Mouse (Mus musculus) neural tube, embryonic 11.5 days (tissue): Measurements from ENCODE around the gene Gna11. TPM values are rescaled to one million over a fixed set of nuclear protein-coding genes. Genes with fewer than 3 reads are reported as not detected.
A peak's percentile ranks its signal among the peaks of the same experiment; 100 is the strongest.

ENCODE experiments used
- ATAC-seq: fragments of 200-750 bp; cut with Nextera tagmentation; 2 replicates; pipeline ENCODE4 v1.8.0; 2017; ENCODE audit warnings: moderate number of reproducible peaks, mild to moderate bottlenecking, moderate TSS enrichment, moderate library complexity; ENCODE audit not compliant: insufficient read depth, low FRiP score, low TSS enrichment
- DNase-seq: peaks from one replicate; pipeline ENCODE4 v3.0.0-alpha.2; 2015; ENCODE audit warnings: low spot score
- H3K27ac ChIP-seq: fragments of 300-500 bp; sonication (generic); 2 replicates; pipeline ENCODE4 v1.5.1; 2014; ENCODE audit warnings: low read depth, mild to moderate bottlenecking, low read length
- H3K27me3 ChIP-seq: fragments of 300-500 bp; sonication (generic); 2 replicates; pipeline ENCODE4 v1.6.1; 2014; ENCODE audit warnings: mild to moderate bottlenecking, low read length, mixed read lengths; ENCODE audit not compliant: control insufficient read depth, insufficient read depth
- H3K36me3 ChIP-seq: fragments of 300-500 bp; sonication (generic); 2 replicates; pipeline ENCODE4 v1.6.1; 2014; ENCODE audit warnings: mild to moderate bottlenecking, low read length, moderate library complexity, mixed read lengths; ENCODE audit not compliant: control insufficient read depth, insufficient read depth
- H3K4me1 ChIP-seq: fragments of 300-500 bp; sonication (generic); 2 replicates; pipeline ENCODE4 v1.6.1; 2014; ENCODE audit warnings: low read length, mixed read lengths; ENCODE audit not compliant: control insufficient read depth, insufficient read depth
- H3K4me2 ChIP-seq: fragments of 300-500 bp; sonication (generic); 2 replicates; pipeline ENCODE4 v1.6.1; 2014; ENCODE audit warnings: low read depth, mild to moderate bottlenecking, moderate library complexity
- H3K4me3 ChIP-seq: fragments of 300-500 bp; sonication (generic); 2 replicates; pipeline ENCODE4 v1.5.1; 2014; ENCODE audit warnings: low read depth, low read length
- H3K9ac ChIP-seq: fragments of 300-500 bp; sonication (generic); 2 replicates; pipeline ENCODE4 v1.6.1; 2014; ENCODE audit warnings: mild to moderate bottlenecking, low read length
- H3K9me3 ChIP-seq: fragments of 300-500 bp; sonication (generic); 2 replicates; pipeline ENCODE4 v1.6.1; 2016; ENCODE audit warnings: low read length; ENCODE audit not compliant: control insufficient read depth
- WGBS: fragments of 180-500 bp; shearing (Covaris S2); extraction: QIAGEN DNeasy Blood & Tissue Kit; methylation state at CpG from one replicate; pipeline ENCODE4 v1.1.7; 2014; 5-methylcytosine and 5-hydroxymethylcytosine counted together
- polyA plus RNA-seq: library from polyadenylated mRNA; unstranded; fragments of >200 nt; fragmentation: Nextera tagmentation; extraction: Ambion mirVana; gene quantifications from 2 replicates; pipeline ENCODE4 v1.2.1, GENCODE M21; 2014

Gene Gna11
- polyA plus RNA-seq, 1 experiment from 2014 or later, result 78.8 TPM

GRCm38 (mm10) chr10:81560719-81561459 lies 15.9 kb upstream of the Gna11 start:
- Histone ChIP-seq H3K9me3 (no peaks in the 10 kb centered on the region), H3K27ac (no peak overlapping the region), H3K9ac (peak overlapping the region; percentile 98), H3K4me3 (peak overlapping the region; percentile 90), H3K27me3 (peaks cover 6% of the 10 kb centered on the region; the same call in 1 of the 2 replicates), H3K4me2 (peak overlapping the region; percentile 90), H3K4me1 (peaks cover 24% of the 10 kb centered on the region), H3K36me3 (peaks cover 13% of the 10 kb centered on the region)
- 14% methylated on average over 16 of the region's 16 CpGs for WGBS
- DNase-seq (no peak), ATAC-seq (no peak)

GRCm38 (mm10) chr10:81559627-81560539 lies 14.9 kb upstream of the Gna11 start:
- H3K36me3 ChIP-seq, result peaks cover 6% of the 10 kb centered on the region
- ATAC-seq (peak; percentile 15), DNase-seq (peak; percentile 39)
- H3K4me1 ChIP-seq, result peaks cover 24% of the 10 kb centered on the region
- H3K4me3 ChIP-seq, result peak overlapping the region; percentile 90
- H3K27ac ChIP-seq, result peak overlapping the region; percentile 85; the same call in 1 of the 2 replicates
- H3K4me2 ChIP-seq, result peak overlapping the region; percentile 90
- peaks cover 3% of the 10 kb centered on the region; the same call in 1 of the 2 replicates for H3K27me3 ChIP-seq
- 4% methylated on average over 27 of the region's 36 CpGs for WGBS
- H3K9me3 ChIP-seq, result no peaks in the 10 kb centered on the region
- peak overlapping the region; percentile 98 for H3K9ac ChIP-seq

GRCm38 (mm10) chr10:81559163-81559626 lies 14.2 kb upstream of the Gna11 start, which contains the start of gene Aes:
TSS of gene Aes (plus strand) at chr10:81559488.
- peaks cover 4% of the 10 kb centered on the region for H3K36me3 ChIP-seq
- H3K9ac ChIP-seq, result peak within 1 kb of the TSS; percentile 98
- peak within 1 kb of the TSS; percentile 85; the same call in 1 of the 2 replicates for H3K27ac ChIP-seq
- ATAC-seq (peak; percentile 71), DNase-seq (peak; percentile 56)
- WGBS, result 1% methylated on average over 31 of the region's 53 CpGs
- H3K4me3 ChIP-seq, result peak within 1 kb of the TSS; percentile 90
- H3K9me3 ChIP-seq, result no peaks in the 10 kb centered on the region
- no peaks in the 10 kb centered on the region for H3K27me3 ChIP-seq
- H3K4me2 ChIP-seq, result peak within 1 kb of the TSS; percentile 90
- peaks cover 22% of the 10 kb centered on the region for H3K4me1 ChIP-seq

- DNase-seq (no peak), ATAC-seq (no peak)
- peaks cover 13% of the 10 kb centered on the region for H3K4me1 ChIP-seq
- 52% methylated on average over 1 of the region's 1 CpGs for WGBS
- H3K4me2 ChIP-seq, result no peak overlapping the region
- H3K27me3 ChIP-seq, result no peaks in the 10 kb centered on the region
- H3K27ac ChIP-seq, result no peak overlapping the region
- no peaks in the 10 kb centered on the region for H3K9me3 ChIP-seq
- peaks cover 3% of the 10 kb centered on the region for H3K36me3 ChIP-seq
- no peak overlapping the region for H3K9ac ChIP-seq
- no peak overlapping the region for H3K4me3 ChIP-seq
Observed at GRCm38 (mm10) chr10:81557491-81557890, 12.5 kb upstream of the Gna11 start.

GRCm38 (mm10) chr10:81556282-81556681 lies 11.3 kb upstream of the Gna11 start:
- no peak overlapping the region for H3K4me2 ChIP-seq
- H3K9me3 ChIP-seq, result no peaks in the 10 kb centered on the region
- ATAC-seq, result no peak
- H3K36me3 ChIP-seq, result no peaks in the 10 kb centered on the region
- H3K27ac ChIP-seq, result no peak overlapping the region
- no peak for DNase-seq
- WGBS, result 69% methylated on average over 3 of the region's 3 CpGs
- H3K4me1 ChIP-seq, result peaks cover 10% of the 10 kb centered on the region
- no peak overlapping the region for H3K4me3 ChIP-seq
- H3K9ac ChIP-seq, result no peak overlapping the region
- no peaks in the 10 kb centered on the region for H3K27me3 ChIP-seq

- Histone ChIP-seq H3K4me1 (0 out of 2 replicates have a peak, but pooled peaks cover 1% of the 10 kb centered on the region), H3K27ac (no peak overlapping the region), H3K4me3 (no peak overlapping the region), H3K4me2 (no peak overlapping the region), H3K27me3 (no peaks in the 10 kb centered on the region), H3K36me3 (no peaks in the 10 kb centered on the region), H3K9me3 (no peaks in the 10 kb centered on the region), H3K9ac (no peak overlapping the region)
- ATAC-seq, result no peak
- 80% methylated on average over 6 of the region's 6 CpGs for WGBS
- DNase-seq, result no peak
Observed at GRCm38 (mm10) chr10:81553807-81554755, 9.1 kb upstream of the Gna11 start.

- Histone ChIP-seq H3K4me2 (no peak overlapping the region), H3K4me1 (no peaks in the 10 kb centered on the region), H3K36me3 (no peaks in the 10 kb centered on the region), H3K9ac (no peak overlapping the region), H3K27me3 (no peaks in the 10 kb centered on the region), H3K4me3 (no peak overlapping the region), H3K27ac (no peak overlapping the region), H3K9me3 (no peaks in the 10 kb centered on the region)
- DNase-seq (no peak), ATAC-seq (no peak)
- WGBS, result 88% methylated on average over 5 of the region's 5 CpGs
Observed at GRCm38 (mm10) chr10:81553232-81553631, 8.2 kb upstream of the Gna11 start.

GRCm38 (mm10) chr10:81551597-81552102 lies 6.7 kb upstream of the Gna11 start:
- Histone ChIP-seq H3K9me3 (no peaks in the 10 kb centered on the region), H3K27ac (no peak overlapping the region), H3K27me3 (no peaks in the 10 kb centered on the region), H3K9ac (no peak overlapping the region), H3K36me3 (no peaks in the 10 kb centered on the region), H3K4me3 (no peak overlapping the region), H3K4me2 (no peak overlapping the region), H3K4me1 (no peaks in the 10 kb centered on the region)
- WGBS, result 9% methylated on average over 12 of the region's 12 CpGs
- peak; percentile 80 for DNase-seq
- ATAC-seq, result no peak
